Comparison of ENCODE assay signal across 24 mouse cellular contexts in genomic region chr14:31443616-31444015, GRCm38 (mm10).
"Had no signal": no experiment of that assay in that cellular context is flagged by ENCODE, and none has a peak within 500 bp of the region (broad histone marks: within the 10 kb centered on the region; RNA-seq: fewer than 3 reads in every experiment).

No protein-coding gene starts in this region.

- H3K27ac ChIP-seq: heart, embryonic 10.5 days; hindbrain, embryonic 10.5 days; hindbrain, embryonic 12.5 days; hindbrain, embryonic 14.5 days; kidney, postnatal 0 days; layer of hippocampus, adult 2 months; left cerebral cortex, adult 2 months; limb, embryonic 10.5 days; limb, embryonic 12.5 days; liver, embryonic 13.5 days; liver, embryonic 15.5 days had no signal

- H3K9me3 ChIP-seq: heart, embryonic 10.5 days; heart, embryonic 12.5 days; hindbrain, embryonic 10.5 days; hindbrain, embryonic 12.5 days; limb, embryonic 10.5 days; limb, embryonic 12.5 days; liver, embryonic 13.5 days; liver, embryonic 15.5 days had no signal

- H3K36me3 ChIP-seq: heart, embryonic 10.5 days; heart, embryonic 12.5 days; hindbrain, embryonic 10.5 days; hindbrain, embryonic 12.5 days; limb, embryonic 10.5 days; limb, embryonic 12.5 days; liver, embryonic 13.5 days; liver, embryonic 15.5 days had no signal

- H3K27me3 ChIP-seq: heart, embryonic 12.5 days; hindbrain, embryonic 12.5 days; limb, embryonic 12.5 days; liver, embryonic 13.5 days; liver, embryonic 15.5 days had no signal

- H3K4me1 ChIP-seq: heart, embryonic 12.5 days; hindbrain, embryonic 10.5 days; hindbrain, embryonic 12.5 days; limb, embryonic 10.5 days; liver, embryonic 13.5 days had no signal

- DNase-seq: gastrocnemius, postnatal 14 days; heart, postnatal 14 days; heart, postnatal 36 days; kidney, adult 18-20 months; kidney, adult 8-10 months; kidney, postnatal 14 days; kidney, postnatal 4 days; liver; liver, embryonic 13.5 days; liver, postnatal 0 days had no signal

- H3K9ac ChIP-seq: heart, embryonic 12.5 days; hindbrain, embryonic 12.5 days; hindbrain, embryonic 14.5 days; limb, embryonic 12.5 days; liver, embryonic 13.5 days; liver, embryonic 15.5 days; liver, postnatal 0 days had no signal

- ATAC-seq: hindbrain, embryonic 16.5 days; intestine, embryonic 16.5 days; liver, postnatal 0 days had no signal

- H3K4me3 ChIP-seq: heart, embryonic 10.5 days; heart, embryonic 12.5 days; hindbrain, embryonic 10.5 days; hindbrain, embryonic 12.5 days; layer of hippocampus, adult 2 months; left cerebral cortex, adult 2 months; limb, embryonic 10.5 days; limb, embryonic 12.5 days; liver, embryonic 13.5 days; liver, embryonic 15.5 days had no signal

- H3K4me2 ChIP-seq: heart, embryonic 12.5 days; hindbrain, embryonic 12.5 days; hindbrain, embryonic 14.5 days; limb, embryonic 12.5 days; liver, embryonic 11.5 days; liver, embryonic 13.5 days; liver, embryonic 15.5 days had no signal
